Mouse (Mus musculus): ENCODE measurements around the gene Baiap3. TPM values are rescaled to one million over a fixed set of nuclear protein-coding genes. Genes with fewer than 3 reads are reported as not detected.

Baiap3 gene
- total and polyA plus RNA-seq, 2 experiments from 2014 or later, result 48.4 to 94.2 TPM

GRCm38 (mm10) chr17:25253760-25254159, 2.4 kb downstream of the Baiap3 start:
- Histone ChIP-seq H3K4me2 (ENCODE audit: low read depth, low read length, poor library complexity, severe bottlenecking) (peak overlapping the region; percentile 42), H3K4me3 (ENCODE audit: low read depth, low read length) (no peak overlapping the region), H3K9me3 (ENCODE audit: low read length) (no peaks in the 10 kb centered on the region), H3K9ac (replicated peaks; ENCODE audit: low read length, poor library complexity, severe bottlenecking) (peak overlapping the region; percentile 24; the same call in 1 of the 2 replicates), H3K36me3 (ENCODE audit: insufficient read depth, low read length) (no peaks in the 10 kb centered on the region), H3K27me3 (ENCODE audit: insufficient read depth, low read length) (no peaks in the 10 kb centered on the region), H3K4me1 (ENCODE audit: insufficient read depth, low read length) (peaks cover 35% of the 10 kb centered on the region; the same call in 1 of the 2 replicates), H3K27ac (ENCODE audit: low read depth, low read length) (peak overlapping the region; percentile 79)
- TF ChIP-seq CTCF (IDR thresholded peaks at IDR 0.05), result peak; percentile 18
- 3% methylated on average over 10 of the region's 10 CpGs for WGBS
- peak; percentile 78 for DNase-seq (ENCODE audit: low spot score)
- 0 out of 2 replicates have a peak, but pooled peaks have one; percentile 17 for ATAC-seq (ENCODE audit: low FRiP score)

- peaks cover 35% of the 10 kb centered on the region; the same call in 1 of the 2 replicates for H3K4me1 ChIP-seq (ENCODE audit: insufficient read depth, low read length)
- no peak overlapping the region for H3K9ac ChIP-seq (replicated peaks; ENCODE audit: low read length, poor library complexity, severe bottlenecking)
- 7% methylated on average over 3 of the region's 3 CpGs for WGBS
- peak; percentile 80 for DNase-seq (ENCODE audit: low spot score)
- H3K4me2 ChIP-seq (ENCODE audit: low read depth, low read length, poor library complexity, severe bottlenecking), result peak overlapping the region; percentile 26
- ATAC-seq (ENCODE audit: low FRiP score), result peak; percentile 65
- TF ChIP-seq CTCF (IDR thresholded peaks at IDR 0.05), result no peak
- no peaks in the 10 kb centered on the region for H3K36me3 ChIP-seq (ENCODE audit: insufficient read depth, low read length)
- no peak overlapping the region for H3K4me3 ChIP-seq (ENCODE audit: low read depth, low read length)
- no peaks in the 10 kb centered on the region for H3K9me3 ChIP-seq (ENCODE audit: low read length)
- no peaks in the 10 kb centered on the region for H3K27me3 ChIP-seq (ENCODE audit: insufficient read depth, low read length)
- peak overlapping the region; percentile 79 for H3K27ac ChIP-seq (ENCODE audit: low read depth, low read length)
Observed at GRCm38 (mm10) chr17:25252643-25253042, 3.5 kb downstream of the Baiap3 start.

GRCm38 (mm10) chr17:25250181-25250835, 5.9 kb downstream of the Baiap3 start:
- Histone ChIP-seq H3K36me3 (ENCODE audit: insufficient read depth, low read length) (peaks cover 2% of the 10 kb centered on the region; the same call in 1 of the 2 replicates), H3K4me1 (ENCODE audit: insufficient read depth, low read length) (peaks cover 25% of the 10 kb centered on the region; the same call in 1 of the 2 replicates), H3K4me2 (ENCODE audit: low read depth, low read length, poor library complexity, severe bottlenecking) (no peak overlapping the region), H3K27me3 (ENCODE audit: insufficient read depth, low read length) (no peaks in the 10 kb centered on the region), H3K9me3 (ENCODE audit: low read length) (no peaks in the 10 kb centered on the region), H3K27ac (ENCODE audit: low read depth, low read length) (no peak overlapping the region), H3K9ac (replicated peaks; ENCODE audit: low read length, poor library complexity, severe bottlenecking) (no peak overlapping the region), H3K4me3 (ENCODE audit: low read depth, low read length) (no peak overlapping the region)
- no peak for ATAC-seq (ENCODE audit: low FRiP score)
- peak; percentile 74 for DNase-seq (ENCODE audit: low spot score)
- 81% methylated on average over 8 of the region's 8 CpGs for WGBS
- no peak for TF ChIP-seq CTCF (IDR thresholded peaks at IDR 0.05)

GRCm38 (mm10) chr17:25248033-25248750, 8.0 kb downstream of the Baiap3 start:
- no peak overlapping the region for H3K4me3 ChIP-seq (ENCODE audit: low read depth, low read length)
- H3K9ac ChIP-seq (replicated peaks; ENCODE audit: low read length, poor library complexity, severe bottlenecking), result no peak overlapping the region
- DNase-seq (ENCODE audit: low spot score), result no peak
- H3K27ac ChIP-seq (ENCODE audit: low read depth, low read length), result no peak overlapping the region
- H3K4me2 ChIP-seq (ENCODE audit: low read depth, low read length, poor library complexity, severe bottlenecking), result no peak overlapping the region
- no peaks in the 10 kb centered on the region for H3K9me3 ChIP-seq (ENCODE audit: low read length)
- H3K4me1 ChIP-seq (ENCODE audit: insufficient read depth, low read length), result peaks cover 12% of the 10 kb centered on the region; the same call in 1 of the 2 replicates
- WGBS, result 81% methylated on average over 18 of the region's 18 CpGs
- ATAC-seq (ENCODE audit: low FRiP score), result no peak
- no peak for TF ChIP-seq CTCF (IDR thresholded peaks at IDR 0.05)
- no peaks in the 10 kb centered on the region for H3K27me3 ChIP-seq (ENCODE audit: insufficient read depth, low read length)
- H3K36me3 ChIP-seq (ENCODE audit: insufficient read depth, low read length), result peaks cover 22% of the 10 kb centered on the region

GRCm38 (mm10) chr17:25244239-25244638, 11.9 kb downstream of the Baiap3 start:
- Histone ChIP-seq H3K27me3 (ENCODE audit: insufficient read depth, low read length) (no peaks in the 10 kb centered on the region), H3K27ac (ENCODE audit: low read depth, low read length) (no peak overlapping the region), H3K36me3 (ENCODE audit: insufficient read depth, low read length) (peaks cover 32% of the 10 kb centered on the region), H3K4me1 (ENCODE audit: insufficient read depth, low read length) (peaks cover 8% of the 10 kb centered on the region), H3K9me3 (ENCODE audit: low read length) (no peaks in the 10 kb centered on the region), H3K4me2 (ENCODE audit: low read depth, low read length, poor library complexity, severe bottlenecking) (no peak overlapping the region), H3K9ac (replicated peaks; ENCODE audit: low read length, poor library complexity, severe bottlenecking) (no peak overlapping the region), H3K4me3 (ENCODE audit: low read depth, low read length) (no peak overlapping the region)
- no peak for TF ChIP-seq CTCF (IDR thresholded peaks at IDR 0.05)
- ATAC-seq (ENCODE audit: low FRiP score) (no peak), DNase-seq (ENCODE audit: low spot score) (no peak)
- WGBS, result 89% methylated on average over 16 of the region's 16 CpGs

All from midbrain, postnatal 0 days (tissue).